Mouse (Mus musculus) hindbrain, embryonic 15.5 days (tissue): Measurements from ENCODE around the gene Cmtm8. TPM values are rescaled to one million over a fixed set of nuclear protein-coding genes. Genes with fewer than 3 reads are reported as not detected.

Source experiments
- ATAC-seq: fragments of 200-750 bp; cut with Nextera tagmentation; 2 replicates; pipeline ENCODE4 v1.8.0; 2017; ENCODE audit warnings: low read depth, moderate number of reproducible peaks, moderate TSS enrichment; ENCODE audit not compliant: low FRiP score
- H3K27ac ChIP-seq: fragments of 300-500 bp; sonication (generic); replicated peaks from 2 replicates; pipeline ENCODE4 v1.5.1; 2015; ENCODE audit warnings: mild to moderate bottlenecking, inconsistent platforms
- H3K27me3 ChIP-seq: fragments of 300-500 bp; sonication (generic); 2 replicates; pipeline ENCODE4 v1.6.1; 2015; ENCODE audit warnings: control low read depth, inconsistent platforms
- H3K36me3 ChIP-seq: fragments of 300-500 bp; sonication (generic); 2 replicates; pipeline ENCODE4 v1.6.1; 2015; ENCODE audit warnings: control low read depth, inconsistent platforms
- H3K4me1 ChIP-seq: fragments of 300-500 bp; sonication (generic); replicated peaks from 2 replicates; pipeline ENCODE4 v1.6.1; 2015; ENCODE audit warnings: control low read depth, inconsistent platforms
- H3K4me2 ChIP-seq: fragments of 300-500 bp; sonication (generic); 2 replicates; pipeline ENCODE4 v1.6.1; 2015; ENCODE audit warnings: moderate library complexity, mild to moderate bottlenecking, inconsistent platforms
- H3K4me3 ChIP-seq: fragments of 300-500 bp; sonication (generic); 2 replicates; pipeline ENCODE4 v1.5.1; 2015; ENCODE audit warnings: mild to moderate bottlenecking, inconsistent platforms
- H3K9ac ChIP-seq: fragments of 300-500 bp; sonication (generic); 2 replicates; pipeline ENCODE4 v1.6.1; 2015; ENCODE audit warnings: inconsistent platforms
- H3K9me3 ChIP-seq: fragments of 300-500 bp; sonication (generic); 2 replicates; pipeline ENCODE4 v1.6.1; 2016; ENCODE audit warnings: control low read depth, inconsistent platforms
- WGBS: fragments of 180-500 bp; shearing (Covaris S2); methylation state at CpG from one replicate; pipeline ENCODE4 v1.1.7; 2015; 5-methylcytosine and 5-hydroxymethylcytosine counted together
- polyA plus RNA-seq: library from polyadenylated mRNA; unstranded; fragments of >200 nt; fragmentation: Nextera tagmentation; extraction: Ambion mirVana; gene quantifications from 2 replicates; pipeline ENCODE4 v1.2.1, GENCODE M21; 2015

The Cmtm8 gene
- polyA plus RNA-seq, 1 experiment from 2014 or later: 8.6 TPM

DNA sequence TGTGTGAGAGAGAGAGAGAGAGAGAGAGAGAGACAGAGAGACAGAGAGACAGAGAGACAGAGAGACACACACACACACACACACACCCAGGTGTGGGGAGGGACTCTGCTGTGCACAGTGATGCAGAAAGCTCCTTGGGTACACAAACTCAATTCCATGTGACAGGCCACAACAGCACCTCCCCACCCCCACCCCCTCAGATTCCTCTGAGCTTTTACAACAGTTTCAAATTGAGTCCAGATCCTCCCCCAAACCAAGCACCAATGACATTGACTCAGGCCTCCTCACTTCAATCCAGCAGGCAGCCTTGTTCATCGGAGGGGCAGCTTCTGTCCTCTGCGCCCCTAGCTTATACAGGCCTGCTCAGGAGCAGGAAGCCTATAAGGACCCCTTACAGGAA is 76.4 kb downstream of the Cmtm8 start:
- Histone ChIP-seq H3K4me2 (no peak overlapping the region), H3K27me3 (peaks cover 4% of the 10 kb centered on the region; the same call in 1 of the 2 replicates), H3K9me3 (no peaks in the 10 kb centered on the region), H3K9ac (no peak overlapping the region), H3K4me3 (no peak overlapping the region), H3K27ac (no peak overlapping the region), H3K4me1 (peaks cover 16% of the 10 kb centered on the region; the same call in 1 of the 2 replicates), H3K36me3 (no peaks in the 10 kb centered on the region)
- ATAC-seq: no peak
- 77% methylated on average over 2 of the region's 2 CpGs for WGBS

DNA sequence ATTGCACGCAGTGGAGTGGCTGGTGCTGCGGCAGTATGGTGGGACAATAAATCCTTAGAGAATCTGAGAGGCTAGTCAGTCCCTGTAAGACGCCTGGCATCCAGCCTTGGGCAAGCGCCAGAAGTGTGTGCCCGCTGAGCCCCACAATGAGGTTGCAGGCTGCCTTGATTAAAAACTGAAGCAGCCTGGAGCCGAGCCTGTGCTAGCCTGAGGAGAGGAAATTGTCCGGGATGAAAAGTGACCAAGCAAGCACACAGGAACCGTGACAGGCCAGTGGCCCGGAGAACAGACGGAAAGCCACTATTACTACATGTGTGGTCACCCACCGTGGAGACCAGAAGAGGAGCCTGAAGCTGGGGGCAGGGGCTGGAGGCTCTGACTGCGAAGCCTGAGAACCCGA is 76.9 kb downstream of the Cmtm8 start:
- peaks cover 16% of the 10 kb centered on the region; the same call in 1 of the 2 replicates for H3K4me1 ChIP-seq
- peak overlapping the region; percentile 39; the same call in 1 of the 2 replicates for H3K27ac ChIP-seq
- ATAC-seq: peak; percentile 87
- H3K36me3 ChIP-seq: no peaks in the 10 kb centered on the region
- H3K9me3 ChIP-seq: no peaks in the 10 kb centered on the region
- no peak overlapping the region for H3K9ac ChIP-seq
- 28% methylated on average over 13 of the region's 13 CpGs for WGBS
- H3K27me3 ChIP-seq: peaks cover 4% of the 10 kb centered on the region; the same call in 1 of the 2 replicates
- no peak overlapping the region for H3K4me2 ChIP-seq
- no peak overlapping the region for H3K4me3 ChIP-seq

DNA sequence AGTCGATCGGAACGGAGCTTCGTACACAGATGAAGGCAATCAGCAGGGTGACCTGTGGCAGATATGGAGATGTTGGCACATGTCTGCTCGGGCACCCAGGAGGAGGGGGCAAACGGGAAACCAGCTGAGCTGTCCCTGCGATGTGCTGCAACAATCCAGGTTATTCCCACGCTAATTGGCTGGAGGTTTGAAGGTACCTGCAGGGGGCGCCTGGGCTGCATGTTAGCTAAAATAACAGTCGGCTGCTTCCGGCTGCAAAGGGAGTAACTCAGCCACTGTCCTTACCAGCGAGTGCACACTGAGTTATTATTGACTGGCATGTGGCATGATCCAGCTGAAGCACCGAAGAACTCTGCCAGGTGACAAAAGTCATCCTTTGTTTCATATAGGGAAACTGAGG is 80.6 kb downstream of the Cmtm8 start:
- no peak overlapping the region for H3K27ac ChIP-seq
- no peaks in the 10 kb centered on the region for H3K9me3 ChIP-seq
- H3K4me1 ChIP-seq: peaks cover 16% of the 10 kb centered on the region; the same call in 1 of the 2 replicates
- no peak overlapping the region for H3K4me3 ChIP-seq
- ATAC-seq: no peak
- no peak overlapping the region for H3K9ac ChIP-seq
- no peak overlapping the region for H3K4me2 ChIP-seq
- no peaks in the 10 kb centered on the region for H3K36me3 ChIP-seq
- 59% methylated on average over 13 of the region's 13 CpGs for WGBS
- peaks cover 4% of the 10 kb centered on the region; the same call in 1 of the 2 replicates for H3K27me3 ChIP-seq

DNA sequence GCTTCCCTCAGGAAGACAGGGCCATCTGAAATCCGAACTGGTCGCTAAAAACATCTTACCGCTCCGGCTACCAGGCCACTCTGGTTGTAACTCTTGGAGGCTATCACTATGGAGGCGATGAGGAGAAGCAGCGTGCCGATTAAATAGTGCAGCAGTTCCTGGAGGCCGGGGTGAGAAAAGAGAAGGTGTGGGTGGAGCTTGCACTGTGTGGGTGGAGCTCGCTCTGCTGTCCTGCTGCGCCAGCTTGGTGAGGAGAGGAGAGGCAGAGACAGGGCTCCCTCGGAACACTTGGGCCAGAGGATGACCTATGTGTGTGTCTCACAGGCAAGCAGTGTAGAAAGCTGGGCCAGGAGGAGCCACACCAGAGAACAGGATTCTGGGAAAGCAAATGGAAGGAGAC is 82.1 kb downstream of the Cmtm8 start:
- H3K27ac ChIP-seq: no peak overlapping the region
- H3K4me3 ChIP-seq: no peak overlapping the region
- H3K4me2 ChIP-seq: no peak overlapping the region
- 77% methylated on average over 11 of the region's 11 CpGs for WGBS
- H3K36me3 ChIP-seq: no peaks in the 10 kb centered on the region
- no peak for ATAC-seq
- no peak overlapping the region for H3K9ac ChIP-seq
- peaks cover 4% of the 10 kb centered on the region; the same call in 1 of the 2 replicates for H3K27me3 ChIP-seq
- H3K4me1 ChIP-seq: peaks cover 3% of the 10 kb centered on the region; the same call in 1 of the 2 replicates
- H3K9me3 ChIP-seq: no peaks in the 10 kb centered on the region

DNA sequence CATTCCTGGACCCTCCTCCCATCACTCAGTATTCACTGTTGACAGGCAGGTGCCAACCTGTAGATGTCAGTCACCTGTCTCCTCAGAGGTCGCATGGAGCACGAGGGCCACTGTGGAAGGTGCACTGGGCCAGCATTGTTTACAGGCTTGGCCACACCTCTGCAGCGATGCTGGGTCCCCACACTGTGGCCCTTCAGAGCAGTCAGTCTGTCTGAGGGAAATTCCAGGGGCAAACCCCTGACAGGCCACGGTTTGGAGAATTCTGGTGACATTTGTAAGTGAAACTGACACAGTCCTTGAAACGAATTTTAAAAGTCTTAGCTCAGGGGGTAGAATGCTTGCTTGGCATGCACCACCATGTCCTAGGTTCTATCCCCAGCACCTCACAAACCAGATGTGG is 83.6 kb downstream of the Cmtm8 start:
- H3K27ac ChIP-seq: no peak overlapping the region
- H3K4me1 ChIP-seq: no peaks in the 10 kb centered on the region
- no peak overlapping the region for H3K4me3 ChIP-seq
- H3K4me2 ChIP-seq: no peak overlapping the region
- no peaks in the 10 kb centered on the region for H3K9me3 ChIP-seq
- H3K27me3 ChIP-seq: peaks cover 4% of the 10 kb centered on the region; the same call in 1 of the 2 replicates
- H3K36me3 ChIP-seq: no peaks in the 10 kb centered on the region
- ATAC-seq: no peak
- 89% methylated on average over 5 of the region's 5 CpGs for WGBS
- no peak overlapping the region for H3K9ac ChIP-seq

DNA sequence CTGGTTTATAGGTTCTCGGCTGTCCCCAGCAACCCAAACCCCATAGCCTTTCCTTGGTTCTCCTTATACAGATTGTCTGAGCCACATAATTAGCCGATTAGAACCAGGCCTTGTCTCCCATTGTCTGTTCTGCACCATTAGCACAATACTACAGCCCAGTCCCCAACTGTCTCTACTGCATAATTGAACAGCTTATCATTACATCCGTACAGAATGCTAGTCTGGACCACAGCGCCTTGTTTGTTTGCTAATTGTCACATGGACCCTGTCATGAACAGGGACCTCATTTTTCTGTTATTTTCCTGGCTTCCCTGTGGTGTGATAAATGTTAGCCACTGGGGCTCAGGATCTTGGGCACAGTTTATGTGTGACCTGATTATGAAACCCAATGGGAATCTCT is 84.1 kb downstream of the Cmtm8 start:
- Histone ChIP-seq H3K36me3 (no peaks in the 10 kb centered on the region), H3K9me3 (no peaks in the 10 kb centered on the region), H3K4me1 (no peaks in the 10 kb centered on the region), H3K4me2 (no peak overlapping the region), H3K27me3 (peaks cover 1% of the 10 kb centered on the region; the same call in 1 of the 2 replicates), H3K27ac (no peak overlapping the region), H3K4me3 (no peak overlapping the region), H3K9ac (no peak overlapping the region)
- ATAC-seq: no peak
- WGBS: 52% methylated on average over 4 of the region's 4 CpGs

DNA sequence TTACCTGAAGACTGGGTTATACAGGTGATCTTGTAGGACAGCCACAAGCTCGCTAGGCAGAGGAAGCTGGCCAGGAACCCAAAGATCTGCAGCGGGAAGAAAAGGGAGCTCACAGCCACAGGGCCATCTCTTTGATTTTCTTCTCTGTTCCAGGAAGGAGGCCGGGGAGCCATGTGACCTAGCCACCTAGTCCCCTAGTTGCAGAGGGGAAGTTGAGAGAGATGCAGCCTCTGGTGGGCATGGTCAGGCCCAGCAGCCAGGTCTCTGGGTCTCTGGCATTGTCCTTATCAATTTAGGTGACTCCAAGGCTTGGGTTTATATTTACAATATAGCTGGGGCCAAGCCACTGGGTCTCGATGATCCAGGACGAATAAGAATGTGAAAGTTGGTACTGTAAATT is 85.2 kb downstream of the Cmtm8 start:
- no peak overlapping the region for H3K4me2 ChIP-seq
- no peak overlapping the region for H3K4me3 ChIP-seq
- H3K9me3 ChIP-seq: no peaks in the 10 kb centered on the region
- H3K9ac ChIP-seq: no peak overlapping the region
- no peak for ATAC-seq
- no peaks in the 10 kb centered on the region for H3K27me3 ChIP-seq
- H3K4me1 ChIP-seq: no peaks in the 10 kb centered on the region
- WGBS: 84% methylated on average over 5 of the region's 5 CpGs
- H3K27ac ChIP-seq: no peak overlapping the region
- no peaks in the 10 kb centered on the region for H3K36me3 ChIP-seq

DNA sequence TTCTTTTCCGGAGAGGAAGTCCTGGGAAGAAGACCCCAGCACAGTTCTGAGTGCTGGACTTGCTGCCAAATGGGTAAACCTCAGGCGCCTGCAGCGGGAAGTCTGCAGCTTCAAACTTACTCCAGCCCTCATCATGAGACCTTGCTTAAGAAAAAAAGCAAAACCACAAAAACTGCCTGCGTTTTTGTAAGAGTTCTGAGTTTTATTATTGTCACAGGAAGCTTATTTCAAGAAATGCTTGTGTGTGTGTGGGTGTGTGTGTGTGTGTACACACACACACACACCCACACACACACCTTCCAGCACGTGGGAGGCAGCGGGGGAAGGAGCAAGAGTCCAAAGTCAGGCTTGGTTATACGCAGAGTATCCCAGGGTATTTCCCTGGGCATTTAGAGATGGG is 85.7 kb downstream of the Cmtm8 start:
- H3K4me1 ChIP-seq: peaks cover 1% of the 10 kb centered on the region
- H3K27ac ChIP-seq: no peak overlapping the region
- H3K4me2 ChIP-seq: no peak overlapping the region

DNA sequence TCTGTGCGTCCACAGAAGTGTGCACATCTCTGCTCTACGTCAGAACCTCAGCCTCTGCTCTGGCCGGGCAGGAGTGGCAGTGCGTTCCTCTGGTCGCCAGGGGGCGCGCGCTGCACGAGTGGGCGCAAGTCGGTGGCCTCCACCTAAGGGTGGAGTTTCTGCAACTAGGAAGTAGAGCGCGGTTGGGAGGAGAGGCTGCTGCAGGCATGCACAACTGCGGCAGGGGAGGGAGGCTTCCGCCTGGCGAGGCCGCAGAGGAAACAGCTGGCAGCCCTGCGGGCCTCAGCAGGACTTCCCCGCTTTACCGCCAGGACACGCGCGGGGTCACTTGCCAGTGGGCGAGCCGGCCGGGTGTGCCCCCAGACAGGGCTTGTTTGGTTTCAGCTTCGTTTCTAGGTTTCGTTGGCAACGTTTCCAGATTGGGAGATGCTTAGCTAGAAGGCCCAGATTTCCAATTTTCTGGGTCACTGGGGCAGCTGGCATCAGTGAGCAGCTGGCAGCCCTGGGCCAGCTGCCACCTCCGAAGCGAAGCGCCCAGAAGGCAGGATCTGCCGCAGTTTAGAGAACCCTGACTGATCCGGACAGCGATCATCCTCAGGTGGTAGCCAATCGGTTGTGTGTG is 91.0 kb downstream of the Cmtm8 start:
- Histone ChIP-seq H3K4me1 (peaks cover 13% of the 10 kb centered on the region), H3K27me3 (no peaks in the 10 kb centered on the region), H3K9ac (peak overlapping the region; percentile 14), H3K4me3 (peak overlapping the region; percentile 43), H3K9me3 (no peaks in the 10 kb centered on the region), H3K36me3 (no peaks in the 10 kb centered on the region), H3K4me2 (peak overlapping the region; percentile 62), H3K27ac (peak overlapping the region; percentile 47)
- peak; percentile 85 for ATAC-seq
- 3% methylated on average over 36 of the region's 36 CpGs for WGBS

More for the DNA sequence above, 85.7 kb downstream of the Cmtm8 start:
- Histone ChIP-seq H3K9me3 (no peaks in the 10 kb centered on the region), H3K36me3 (no peaks in the 10 kb centered on the region), H3K4me3 (no peak overlapping the region), H3K9ac (no peak overlapping the region), H3K27me3 (no peaks in the 10 kb centered on the region)
- ATAC-seq: no peak
- 78% methylated on average over 7 of the region's 7 CpGs for WGBS

DNA sequence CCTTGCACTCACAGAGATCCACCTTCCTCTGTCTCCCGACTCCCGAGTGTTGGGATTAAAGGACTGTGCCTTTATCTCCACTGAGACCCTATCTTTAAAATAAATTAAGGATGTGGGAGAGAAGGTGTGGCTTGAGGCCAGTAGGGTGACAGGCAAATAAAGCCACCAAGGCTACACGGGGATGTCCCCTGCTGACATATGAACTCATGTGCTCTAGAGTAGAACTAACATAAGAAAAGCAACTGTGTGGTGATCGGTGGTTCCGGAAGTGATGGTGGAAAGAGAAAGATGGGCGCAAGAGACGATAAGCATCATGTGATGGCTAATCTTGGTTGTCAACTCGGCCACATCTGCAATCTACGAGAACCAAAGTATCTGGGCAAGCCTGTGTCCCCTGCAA is 91.6 kb downstream of the Cmtm8 start:
- H3K27me3 ChIP-seq: no peaks in the 10 kb centered on the region
- ATAC-seq: no peak
- no peak overlapping the region for H3K4me3 ChIP-seq
- no peaks in the 10 kb centered on the region for H3K9me3 ChIP-seq
- no peak overlapping the region for H3K9ac ChIP-seq
- peaks cover 13% of the 10 kb centered on the region for H3K4me1 ChIP-seq
- H3K27ac ChIP-seq: 0 out of 2 replicates have a peak overlapping the region, but pooled peaks have one; percentile 47
- peak overlapping the region; percentile 62 for H3K4me2 ChIP-seq
- no peaks in the 10 kb centered on the region for H3K36me3 ChIP-seq
- WGBS: 64% methylated on average over 9 of the region's 9 CpGs

DNA sequence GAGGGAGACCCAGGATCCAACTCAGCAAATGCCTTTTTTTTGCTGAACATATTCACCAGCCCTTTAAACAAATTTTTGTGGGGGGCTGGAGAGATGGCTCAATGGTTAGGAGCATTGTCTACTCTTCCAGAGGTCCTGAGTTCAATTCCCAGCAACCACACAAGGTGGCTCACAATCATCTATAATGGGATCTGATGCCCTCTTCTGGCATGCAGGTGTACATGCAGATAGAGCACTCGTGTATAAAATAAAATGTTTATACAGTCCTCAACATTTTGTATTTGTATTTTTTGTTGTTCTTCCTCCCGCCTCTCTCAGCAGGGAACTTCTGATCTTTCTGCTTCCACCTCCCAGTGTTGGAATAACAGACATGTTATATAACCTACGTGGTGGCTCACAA is 92.4 kb downstream of the Cmtm8 start:
- no peaks in the 10 kb centered on the region for H3K27me3 ChIP-seq
- 77% methylated on average over 3 of the region's 3 CpGs for WGBS
- H3K4me1 ChIP-seq: peaks cover 13% of the 10 kb centered on the region
- no peak for ATAC-seq
- H3K9me3 ChIP-seq: no peaks in the 10 kb centered on the region
- no peak overlapping the region for H3K4me3 ChIP-seq
- no peaks in the 10 kb centered on the region for H3K36me3 ChIP-seq
- no peak overlapping the region for H3K9ac ChIP-seq
- H3K27ac ChIP-seq: no peak overlapping the region
- H3K4me2 ChIP-seq: no peak overlapping the region

DNA sequence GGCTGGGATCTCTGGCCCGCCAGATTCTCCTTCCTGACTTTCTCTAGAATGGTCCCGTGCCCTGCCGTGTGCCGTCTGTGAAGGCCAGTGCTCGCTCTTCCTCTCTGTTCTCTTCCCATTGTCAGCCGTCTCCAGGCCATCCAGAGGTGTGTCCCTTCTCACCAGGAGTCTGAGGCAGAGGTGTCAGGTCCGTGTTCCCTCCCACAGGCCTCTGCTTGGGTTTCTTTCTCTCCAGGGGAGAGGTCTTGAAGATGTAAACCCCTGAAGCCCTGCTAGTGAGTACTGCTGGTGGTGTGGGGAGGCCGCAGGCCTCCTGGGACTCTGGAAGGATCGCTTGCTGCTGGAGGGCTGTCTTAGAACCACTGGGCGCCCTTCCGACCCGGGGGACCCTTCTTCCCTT is 96.5 kb downstream of the Cmtm8 start:
- peaks cover 4% of the 10 kb centered on the region for H3K4me1 ChIP-seq
- no peak overlapping the region for H3K9ac ChIP-seq
- peaks cover 4% of the 10 kb centered on the region; the same call in 1 of the 2 replicates for H3K36me3 ChIP-seq
- 83% methylated on average over 12 of the region's 12 CpGs for WGBS
- H3K4me2 ChIP-seq: no peak overlapping the region
- no peak for ATAC-seq
- H3K9me3 ChIP-seq: no peaks in the 10 kb centered on the region
- H3K27ac ChIP-seq: no peak overlapping the region
- H3K27me3 ChIP-seq: no peaks in the 10 kb centered on the region
- H3K4me3 ChIP-seq: no peak overlapping the region

DNA sequence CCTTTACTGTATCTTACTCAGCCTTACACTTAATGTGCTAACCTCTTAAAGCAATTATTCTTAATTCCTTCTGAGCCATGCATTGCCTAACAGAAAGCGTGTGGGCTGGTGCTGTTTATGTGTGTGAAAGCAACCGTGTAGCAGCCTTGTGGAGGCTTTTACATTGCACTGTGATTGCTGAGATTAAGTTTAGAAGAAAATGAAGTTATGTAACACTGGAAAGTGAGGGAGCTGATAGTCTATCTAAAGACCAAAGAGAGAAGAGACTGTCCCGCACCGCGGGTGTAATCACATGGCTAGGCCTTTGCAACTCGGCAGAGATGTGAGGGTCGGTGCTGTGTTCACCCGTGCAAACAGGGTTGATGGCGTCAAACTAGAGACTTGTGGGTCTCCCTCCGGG is 96.9 kb downstream of the Cmtm8 start:
- no peak overlapping the region for H3K27ac ChIP-seq
- no peaks in the 10 kb centered on the region for H3K4me1 ChIP-seq
- no peak for ATAC-seq
- H3K36me3 ChIP-seq: peaks cover 4% of the 10 kb centered on the region; the same call in 1 of the 2 replicates
- H3K9ac ChIP-seq: no peak overlapping the region
- H3K4me3 ChIP-seq: no peak overlapping the region
- H3K4me2 ChIP-seq: no peak overlapping the region
- no peaks in the 10 kb centered on the region for H3K27me3 ChIP-seq
- 80% methylated on average over 10 of the region's 10 CpGs for WGBS
- no peaks in the 10 kb centered on the region for H3K9me3 ChIP-seq
